Mouse (Mus musculus) right cerebral cortex, adult 18-20 months (tissue): ENCODE results near the gene Magi1.
"Not testable (repeated sequence)": the region's sequence is repeated elsewhere in the genome, so short reads cannot be mapped to it uniquely, and the experiment has no call there.

Source experiments
- DNase-seq: peaks from one replicate; pipeline ENCODE4 v3.0.0; 2022; ENCODE audit warnings: mixed read lengths

Gene Magi1

GRCm38 (mm10) chr6:93717826-93718375, 565.8 kb downstream of the Magi1 start:
- DNase-seq: no peak

DNA sequence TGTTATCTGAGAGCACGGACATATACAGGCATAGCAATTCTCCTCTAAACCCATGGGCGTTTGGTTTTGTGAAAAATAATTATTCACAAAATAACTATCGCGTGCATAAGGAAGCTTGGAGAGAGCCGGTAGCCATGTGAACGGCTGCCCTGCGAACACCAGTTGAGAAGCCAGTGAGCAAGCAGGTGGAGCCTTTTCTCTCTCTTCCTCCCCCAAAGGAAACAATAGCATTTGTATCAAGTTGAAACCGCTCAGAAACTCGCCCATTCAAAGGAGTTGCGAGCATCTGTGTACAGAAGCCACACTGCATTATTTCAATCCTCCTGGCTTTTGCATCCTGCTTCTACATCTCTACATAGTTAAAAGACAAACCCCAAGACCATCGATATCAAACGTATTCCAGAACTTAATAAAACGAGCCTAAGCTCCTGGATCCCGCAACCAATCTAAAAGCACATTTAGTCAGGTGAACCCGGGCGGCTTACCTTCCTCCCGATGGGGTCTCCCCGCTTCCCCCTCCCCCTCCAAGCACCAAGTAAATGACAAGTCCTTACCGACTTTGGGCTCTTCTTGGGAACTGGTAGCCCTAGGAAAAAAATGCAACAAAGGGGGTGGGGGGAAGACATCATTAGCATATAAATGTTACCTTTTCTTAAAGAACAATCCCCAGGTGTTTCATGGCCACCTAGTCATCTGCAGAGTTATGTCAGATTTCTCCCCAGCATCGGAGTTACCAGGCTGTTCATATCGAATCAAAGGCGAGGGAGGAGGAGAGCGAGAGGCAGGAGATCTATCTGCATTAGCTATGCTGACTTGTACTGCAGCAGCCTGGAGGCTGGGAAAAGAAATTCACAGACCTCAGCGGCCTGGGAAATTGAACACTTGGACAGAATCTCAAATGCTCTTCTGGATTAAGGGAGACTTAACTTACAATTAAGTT, 566.8 kb downstream of the Magi1 start:
- DNase-seq: no peak

GRCm38 (mm10) chr6:93715181-93716180, 568.2 kb downstream of the Magi1 start:
- no peak for DNase-seq

DNA sequence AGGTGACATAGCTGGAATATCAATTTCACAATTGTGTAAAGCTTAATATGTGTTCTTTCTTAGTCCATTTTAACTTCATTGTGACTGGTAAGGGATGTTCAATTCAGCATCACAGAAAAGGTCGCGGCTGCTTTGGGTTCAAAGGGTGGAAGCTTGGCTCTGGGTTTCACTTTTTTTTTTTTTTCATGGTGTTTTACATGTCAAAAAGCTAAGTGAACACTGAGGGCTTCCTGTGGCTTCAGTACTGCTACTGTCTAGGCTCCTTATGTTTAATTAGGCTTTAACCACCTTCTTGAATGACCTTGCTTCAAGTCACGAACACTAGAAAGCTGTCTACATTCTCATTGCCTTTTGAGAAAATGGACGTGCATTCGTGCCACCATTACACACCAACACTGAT, 579.4 kb downstream of the Magi1 start:
- no peak for DNase-seq

- DNase-seq: peak; percentile 43
Observed at GRCm38 (mm10) chr6:93699436-93699835, 584.3 kb downstream of the Magi1 start.

GRCm38 (mm10) chr6:93697956-93698355, 585.8 kb downstream of the Magi1 start:
- DNase-seq: no peak

GRCm38 (mm10) chr6:93678766-93679165, 605.0 kb downstream of the Magi1 start:
- DNase-seq: no peak

DNA sequence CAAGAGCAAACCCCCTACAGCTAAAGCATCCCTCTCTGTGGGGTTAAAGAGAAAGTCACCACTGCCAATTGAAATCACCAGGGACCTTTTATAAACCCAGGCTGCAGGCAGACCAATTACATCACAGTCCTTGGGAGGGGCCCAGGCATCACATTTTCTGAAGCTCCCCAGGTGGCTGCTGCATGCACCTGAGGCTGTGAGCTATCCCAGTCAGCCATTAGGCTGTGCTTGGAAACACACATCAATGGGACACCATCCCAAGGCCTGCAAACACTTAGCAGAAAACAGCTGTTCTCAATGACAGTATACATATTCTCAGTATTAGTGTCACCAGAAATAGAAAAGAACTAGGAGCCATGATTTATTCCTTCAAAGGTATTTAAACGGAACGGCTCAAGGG, 617.0 kb downstream of the Magi1 start:
- DNase-seq: no peak

- no peak for DNase-seq
Observed at GRCm38 (mm10) chr6:93665056-93665805, 618.5 kb downstream of the Magi1 start.

GRCm38 (mm10) chr6:93661139-93661538, 622.6 kb downstream of the Magi1 start:
- peak; percentile 85 for DNase-seq

DNA sequence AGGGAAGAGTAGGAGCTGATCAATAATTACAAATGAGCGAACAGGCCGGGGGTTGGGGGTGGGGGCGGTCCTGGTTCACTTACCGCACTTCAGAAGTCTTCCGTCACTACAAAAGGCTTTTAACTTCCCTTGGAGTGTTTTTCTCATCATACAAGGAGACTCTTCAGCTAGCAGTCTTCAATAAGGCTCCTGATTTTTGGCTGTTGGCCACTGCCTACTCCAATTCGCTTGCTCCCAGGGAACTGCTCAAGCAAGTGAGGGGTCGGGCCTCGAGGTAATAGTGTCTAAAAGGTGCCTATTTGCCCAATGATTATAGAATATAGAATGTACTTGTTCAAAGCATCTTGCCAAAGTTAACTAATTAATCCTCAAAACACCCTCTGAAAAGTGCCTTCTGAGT, 624.2 kb downstream of the Magi1 start:
- no peak for DNase-seq

DNA sequence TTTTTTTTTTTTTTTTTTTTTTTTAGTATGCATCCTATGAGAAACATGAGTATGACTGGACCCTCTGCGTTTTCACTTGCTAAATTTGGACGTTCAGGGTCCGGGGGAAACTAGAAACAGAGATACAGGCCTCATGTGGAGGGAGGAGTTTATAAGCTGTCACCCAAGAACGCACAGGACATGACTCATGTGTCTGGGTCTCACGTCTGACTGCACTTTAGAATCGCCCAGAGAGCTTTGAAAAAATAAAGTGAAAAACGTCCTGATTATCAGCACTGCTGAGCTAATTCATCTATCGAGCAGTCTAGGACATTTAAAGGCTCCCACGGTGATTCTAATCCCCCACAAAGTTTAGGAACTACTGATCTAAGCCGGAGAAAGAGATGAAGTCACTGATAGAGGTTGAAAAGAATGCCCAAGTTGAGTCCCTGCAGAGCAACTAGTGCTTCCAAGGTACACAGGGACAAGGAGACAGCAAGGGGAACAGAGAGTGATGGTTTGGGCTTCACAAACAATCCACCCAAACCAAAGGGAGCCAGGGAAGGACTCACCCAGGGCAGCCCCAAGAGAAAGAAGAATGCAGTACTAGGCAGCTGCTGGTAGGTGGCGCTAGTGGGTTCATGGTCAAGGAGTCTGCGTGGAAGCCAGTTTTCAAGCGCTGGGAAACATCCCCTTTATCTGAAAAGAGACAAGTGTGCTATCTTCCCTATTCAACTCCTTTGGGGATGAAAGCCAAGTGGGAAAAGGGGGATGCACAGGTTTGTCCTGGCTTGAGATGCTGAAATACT, 626.3 kb downstream of the Magi1 start:
- peak; percentile 52 for DNase-seq

GRCm38 (mm10) chr6:93648581-93649230, 635.0 kb downstream of the Magi1 start:
- peak; percentile 14 for DNase-seq

GRCm38 (mm10) chr6:93629735-93630291, 653.9 kb downstream of the Magi1 start:
- DNase-seq: not testable (repeated sequence)

- no peak for DNase-seq
Observed at GRCm38 (mm10) chr6:93627200-93627599, 656.5 kb downstream of the Magi1 start.
